Mouse (Mus musculus) forebrain, embryonic 15.5 days (tissue): ENCODE measurements around the gene Lcmt1. TPM values are rescaled to one million over a fixed set of nuclear protein-coding genes. Genes with fewer than 3 reads are reported as not detected.

Source experiments
- polyA plus RNA-seq: library from polyadenylated mRNA; unstranded; fragments of >200 nt; fragmentation: Nextera tagmentation; extraction: Ambion mirVana; gene quantifications from 2 replicates; pipeline ENCODE4 v1.2.1, GENCODE M21; 2015

Gene Lcmt1
- polyA plus RNA-seq, 1 experiment from 2014 or later, result 102 TPM

Other genes with a start within 250 kb of the Lcmt1 start
- 52.7 and 54.7 TPM in 2 replicates for gene Tnrc6a, start 245.9 kb upstream of the Lcmt1 start, polyA plus RNA-seq
- gene Slc5a11, start 155.0 kb upstream of the Lcmt1 start, polyA plus RNA-seq, result 0.11 and 0.43 TPM in 2 replicates
- gene Arhgap17, start 131 bp downstream of the Lcmt1 start, polyA plus RNA-seq, result 10.1 and 10.3 TPM in 2 replicates
- gene Aqp8, start 92.5 kb downstream of the Lcmt1 start, polyA plus RNA-seq, result not detected in 2 replicates
- 10.0 and 10.7 TPM in 2 replicates for gene Zkscan2, start 130.7 kb downstream of the Lcmt1 start, polyA plus RNA-seq